Mouse (Mus musculus): ENCODE results near the gene Gpr27. TPM values are rescaled to one million over a fixed set of nuclear protein-coding genes. Genes with fewer than 3 reads are reported as not detected.

Gpr27 gene
- 23.6 and 24.4 TPM in 2 replicates for polyA plus RNA-seq (2014; fragmentation: Nextera tagmentation; extraction: Ambion mirVana)

DNA sequence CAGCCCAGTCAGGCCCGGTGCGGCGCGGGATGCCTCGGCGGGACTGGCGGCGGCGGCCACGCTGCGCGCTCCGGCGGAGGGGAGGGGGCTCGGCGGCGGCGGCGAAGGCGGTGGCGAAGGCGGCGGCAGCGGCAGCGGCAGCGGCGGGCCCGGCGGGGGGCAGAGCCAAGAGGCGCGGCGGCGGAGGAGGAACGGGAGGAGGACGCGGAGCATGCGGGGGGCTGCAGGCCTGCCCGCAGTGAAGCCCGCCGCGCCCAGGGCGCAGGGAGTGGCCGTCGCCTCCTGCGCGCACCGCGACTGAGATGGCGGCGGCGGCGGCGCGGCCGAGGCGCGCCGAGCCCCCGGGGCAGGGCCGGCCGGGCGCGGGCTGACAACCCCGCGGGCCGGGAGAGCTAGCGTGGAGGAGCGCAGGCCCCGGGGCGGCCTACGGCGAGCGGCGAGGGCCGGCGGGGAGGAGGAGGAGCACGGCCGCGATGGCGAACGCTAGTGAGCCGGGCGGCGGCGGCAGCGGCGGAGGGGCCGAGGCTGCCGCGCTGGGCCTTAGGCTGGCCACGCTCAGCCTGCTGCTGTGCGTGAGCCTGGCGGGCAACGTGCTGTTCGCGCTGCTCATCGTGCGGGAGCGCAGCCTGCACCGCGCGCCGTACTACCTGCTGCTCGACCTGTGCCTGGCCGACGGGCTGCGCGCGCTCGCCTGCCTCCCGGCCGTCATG, at the start of gene Gpr27:
Gpr27 (plus strand) TSS at position 474 of the 710 bp plus-strand sequence.
- H3K4me2 ChIP-seq (ENCODE audit: low read length): peak within 1 kb of the TSS; percentile 86
- peak within 1 kb of the TSS; percentile 82 for H3K9ac ChIP-seq (replicated peaks; ENCODE audit: low read length)
- peak; percentile 77 for DNase-seq
- H3K27ac ChIP-seq (replicated peaks; ENCODE audit: low read depth, low read length): peak within 1 kb of the TSS; percentile 92
- peak within 1 kb of the TSS; percentile 65 for H3K4me3 ChIP-seq (replicated peaks; ENCODE audit: low read depth, low read length)
- no peaks in the 10 kb centered on the region for H3K9me3 ChIP-seq (ENCODE audit: control insufficient read depth, low read length)
- under 1% methylated on average over 92 of the region's 112 CpGs for WGBS
- ATAC-seq (ENCODE audit: low FRiP score, low TSS enrichment): peak; percentile 79
- H3K4me1 ChIP-seq (ENCODE audit: control insufficient read depth, insufficient read depth, low read length): peaks cover 12% of the 10 kb centered on the region; the same call in 1 of the 2 replicates
- no peaks in the 10 kb centered on the region for H3K36me3 ChIP-seq (ENCODE audit: control insufficient read depth, insufficient read depth, low read length)
- peaks cover 23% of the 10 kb centered on the region; the same call in 1 of the 2 replicates for H3K27me3 ChIP-seq (ENCODE audit: control insufficient read depth, insufficient read depth, low read length)

DNA sequence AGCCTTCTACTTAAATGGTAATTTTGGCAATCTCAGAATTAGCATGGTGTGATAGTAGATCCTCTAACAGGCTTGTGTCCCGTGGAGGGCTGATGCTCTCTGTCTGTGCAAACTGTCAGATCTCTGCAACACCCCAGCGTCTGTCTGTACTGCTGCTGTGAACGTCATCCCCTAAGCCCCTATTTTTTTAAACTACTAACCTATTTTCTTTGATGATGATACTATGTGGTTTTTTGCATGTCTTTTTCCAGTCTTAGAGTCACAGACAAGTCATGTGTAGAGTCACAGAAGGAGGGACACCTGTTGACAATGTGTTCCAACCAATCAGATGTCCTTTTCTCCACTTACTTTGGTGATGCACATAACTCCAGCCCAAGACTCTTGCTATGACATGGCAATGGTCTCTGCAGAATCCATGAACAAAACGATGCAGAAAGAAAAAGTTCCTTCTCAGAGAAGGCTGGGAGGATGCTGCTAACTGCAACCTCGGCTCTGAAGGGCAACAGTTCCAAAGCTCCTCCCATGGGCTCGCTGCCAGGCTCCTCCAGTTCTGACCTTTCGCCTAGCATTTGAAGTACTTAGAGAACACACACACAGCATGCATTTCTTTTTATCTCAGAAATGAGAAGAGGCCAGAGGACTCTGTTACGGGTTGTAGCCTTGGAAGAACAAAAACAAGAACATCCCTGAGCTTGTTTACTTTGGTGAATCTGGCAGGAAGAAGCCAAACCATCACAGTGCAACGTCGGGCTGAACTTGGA, 48.9 kb upstream of the Gpr27 start:
- no peaks in the 10 kb centered on the region for H3K27me3 ChIP-seq (ENCODE audit: control insufficient read depth, insufficient read depth, low read length)
- peaks cover 4% of the 10 kb centered on the region; the same call in 1 of the 2 replicates for H3K36me3 ChIP-seq (ENCODE audit: control insufficient read depth, insufficient read depth, low read length)
- no peak for DNase-seq
- 72% methylated on average over 10 of the region's 10 CpGs for WGBS
- no peak overlapping the region for H3K4me3 ChIP-seq (replicated peaks; ENCODE audit: low read depth, low read length)
- ATAC-seq (ENCODE audit: low FRiP score, low TSS enrichment): no peak
- H3K27ac ChIP-seq (replicated peaks; ENCODE audit: low read depth, low read length): no peak overlapping the region
- H3K4me2 ChIP-seq (ENCODE audit: low read length): no peak overlapping the region
- H3K9me3 ChIP-seq (ENCODE audit: control insufficient read depth, low read length): no peaks in the 10 kb centered on the region
- H3K4me1 ChIP-seq (ENCODE audit: control insufficient read depth, insufficient read depth, low read length): no peaks in the 10 kb centered on the region
- H3K9ac ChIP-seq (replicated peaks; ENCODE audit: low read length): no peak overlapping the region

DNA sequence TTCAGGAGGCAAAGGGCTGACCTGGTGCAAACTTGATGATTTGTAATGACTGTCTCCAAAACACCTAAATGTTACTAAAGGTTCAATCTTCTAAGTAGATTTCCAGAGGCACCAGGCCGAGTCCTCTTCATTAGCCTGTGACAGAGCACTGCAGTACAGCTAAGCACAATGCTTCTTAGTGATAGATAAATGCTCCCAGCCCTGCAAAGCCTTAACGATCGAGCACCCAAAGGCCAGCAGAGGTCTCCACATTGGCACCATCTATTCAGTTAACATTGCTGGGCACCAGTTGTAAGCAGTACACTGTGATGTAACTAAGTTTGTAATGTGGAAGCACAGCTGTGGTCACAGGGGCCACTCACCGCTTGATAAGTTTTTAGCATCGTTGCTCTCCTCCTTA, 48.1 kb upstream of the Gpr27 start:
- Histone ChIP-seq H3K27ac (replicated peaks; ENCODE audit: low read depth, low read length) (no peak overlapping the region), H3K27me3 (ENCODE audit: control insufficient read depth, insufficient read depth, low read length) (no peaks in the 10 kb centered on the region), H3K4me2 (ENCODE audit: low read length) (no peak overlapping the region), H3K4me1 (ENCODE audit: control insufficient read depth, insufficient read depth, low read length) (no peaks in the 10 kb centered on the region), H3K36me3 (ENCODE audit: control insufficient read depth, insufficient read depth, low read length) (peaks cover 4% of the 10 kb centered on the region; the same call in 1 of the 2 replicates), H3K9ac (replicated peaks; ENCODE audit: low read length) (no peak overlapping the region), H3K4me3 (replicated peaks; ENCODE audit: low read depth, low read length) (no peak overlapping the region), H3K9me3 (ENCODE audit: control insufficient read depth, low read length) (no peaks in the 10 kb centered on the region)
- no peak for ATAC-seq (ENCODE audit: low FRiP score, low TSS enrichment)
- WGBS: 89% methylated on average over 5 of the region's 5 CpGs
- DNase-seq: no peak

DNA sequence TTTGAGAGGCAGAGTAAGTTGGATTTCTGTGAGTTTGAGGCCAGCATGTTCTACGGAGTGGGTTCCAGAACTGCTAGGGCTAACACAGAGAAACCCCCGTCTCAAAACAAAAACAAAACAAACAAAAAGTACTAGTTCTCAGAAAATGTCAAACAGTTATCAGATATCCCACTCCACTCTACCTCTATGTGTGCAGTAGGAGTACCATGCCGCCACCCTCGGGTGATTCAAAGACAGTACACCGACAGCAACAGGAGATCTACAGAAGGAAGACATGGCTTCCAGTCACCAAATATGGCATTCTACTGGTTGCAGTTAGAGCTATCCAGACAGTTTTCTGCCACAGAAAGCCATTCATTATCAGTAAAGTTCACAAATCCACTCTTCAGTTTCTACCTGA, 47.6 kb upstream of the Gpr27 start:
- no peak for DNase-seq
- WGBS: 93% methylated on average over 5 of the region's 5 CpGs
- Histone ChIP-seq H3K9me3 (ENCODE audit: control insufficient read depth, low read length) (no peaks in the 10 kb centered on the region), H3K27me3 (ENCODE audit: control insufficient read depth, insufficient read depth, low read length) (no peaks in the 10 kb centered on the region), H3K4me2 (ENCODE audit: low read length) (no peak overlapping the region), H3K9ac (replicated peaks; ENCODE audit: low read length) (no peak overlapping the region), H3K4me1 (ENCODE audit: control insufficient read depth, insufficient read depth, low read length) (no peaks in the 10 kb centered on the region), H3K27ac (replicated peaks; ENCODE audit: low read depth, low read length) (no peak overlapping the region), H3K36me3 (ENCODE audit: control insufficient read depth, insufficient read depth, low read length) (no peaks in the 10 kb centered on the region), H3K4me3 (replicated peaks; ENCODE audit: low read depth, low read length) (no peak overlapping the region)
- ATAC-seq (ENCODE audit: low FRiP score, low TSS enrichment): no peak

DNA sequence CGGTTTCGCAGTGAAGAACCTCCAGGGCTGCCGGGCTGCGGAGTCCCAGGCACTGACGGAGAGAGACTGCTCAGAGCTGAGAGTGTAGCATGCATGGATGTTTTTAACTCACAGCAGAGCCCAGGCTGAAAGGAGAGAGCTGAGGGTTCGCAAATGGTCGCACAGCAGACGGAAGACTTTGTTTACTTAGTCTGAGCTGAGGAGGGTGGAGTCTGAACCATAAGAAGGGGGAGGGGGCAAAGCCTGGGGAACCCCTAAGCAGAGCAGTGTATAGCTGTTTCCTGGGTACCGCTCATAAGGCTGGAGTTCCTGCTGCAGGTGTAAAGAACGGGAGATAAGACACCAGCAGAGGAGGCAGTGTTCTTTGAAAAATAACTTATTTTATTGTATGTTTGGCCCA, 46.1 kb upstream of the Gpr27 start:
- H3K36me3 ChIP-seq (ENCODE audit: control insufficient read depth, insufficient read depth, low read length): no peaks in the 10 kb centered on the region
- no peak for ATAC-seq (ENCODE audit: low FRiP score, low TSS enrichment)
- H3K27me3 ChIP-seq (ENCODE audit: control insufficient read depth, insufficient read depth, low read length): no peaks in the 10 kb centered on the region
- H3K4me2 ChIP-seq (ENCODE audit: low read length): no peak overlapping the region
- no peak for DNase-seq
- H3K4me3 ChIP-seq (replicated peaks; ENCODE audit: low read depth, low read length): no peak overlapping the region
- no peaks in the 10 kb centered on the region for H3K9me3 ChIP-seq (ENCODE audit: control insufficient read depth, low read length)
- no peak overlapping the region for H3K27ac ChIP-seq (replicated peaks; ENCODE audit: low read depth, low read length)
- WGBS: 72% methylated on average over 10 of the region's 10 CpGs
- H3K9ac ChIP-seq (replicated peaks; ENCODE audit: low read length): no peak overlapping the region
- no peaks in the 10 kb centered on the region for H3K4me1 ChIP-seq (ENCODE audit: control insufficient read depth, insufficient read depth, low read length)

DNA sequence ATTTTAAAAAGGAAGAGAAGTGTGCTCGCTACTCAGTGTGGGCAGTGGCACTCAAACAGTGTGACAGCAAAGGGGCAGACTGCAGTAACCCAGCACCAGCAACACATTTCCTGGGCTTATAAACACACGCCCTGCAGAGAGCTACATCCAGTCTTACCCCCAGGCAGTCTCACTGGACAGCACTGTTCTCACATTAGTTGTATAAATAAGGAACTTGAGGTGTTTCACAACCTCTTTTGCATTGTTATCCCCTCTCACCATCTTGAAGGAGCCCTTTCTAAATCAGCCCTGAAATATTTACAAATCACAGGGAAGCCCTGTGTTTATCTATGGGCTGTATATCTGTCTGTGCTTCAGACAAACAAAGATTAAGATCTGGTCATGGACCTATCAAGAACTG, 43.2 kb upstream of the Gpr27 start:
- Histone ChIP-seq H3K4me2 (ENCODE audit: low read length) (no peak overlapping the region), H3K27ac (replicated peaks; ENCODE audit: low read depth, low read length) (no peak overlapping the region), H3K9ac (replicated peaks; ENCODE audit: low read length) (no peak overlapping the region), H3K4me3 (replicated peaks; ENCODE audit: low read depth, low read length) (no peak overlapping the region), H3K9me3 (ENCODE audit: control insufficient read depth, low read length) (no peaks in the 10 kb centered on the region), H3K27me3 (ENCODE audit: control insufficient read depth, insufficient read depth, low read length) (no peaks in the 10 kb centered on the region), H3K4me1 (ENCODE audit: control insufficient read depth, insufficient read depth, low read length) (0 out of 2 replicates have a peak, but pooled peaks cover 3% of the 10 kb centered on the region), H3K36me3 (ENCODE audit: control insufficient read depth, insufficient read depth, low read length) (no peaks in the 10 kb centered on the region)
- 62% methylated on average over 2 of the region's 2 CpGs for WGBS
- DNase-seq: no peak
- no peak for ATAC-seq (ENCODE audit: low FRiP score, low TSS enrichment)

DNA sequence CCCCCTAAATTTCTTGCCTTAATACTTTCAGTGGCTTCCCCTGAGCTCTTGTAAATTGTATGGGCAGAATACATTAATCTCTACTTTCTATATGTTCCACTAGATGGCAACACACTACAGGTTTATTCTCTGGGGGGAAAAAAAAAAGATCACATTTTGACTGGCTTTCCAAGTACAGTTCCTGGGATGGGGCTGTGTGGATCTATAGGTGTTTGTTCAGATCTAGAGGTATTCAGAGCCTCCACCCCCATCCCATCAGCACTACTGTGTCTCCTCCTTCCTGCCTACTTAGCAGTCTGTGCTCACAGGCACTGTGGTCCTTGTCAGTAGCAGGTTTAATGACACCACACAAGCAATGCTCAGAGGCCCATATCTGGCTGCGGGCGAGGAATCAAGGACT, 40.1 kb upstream of the Gpr27 start:
- Histone ChIP-seq H3K9me3 (ENCODE audit: control insufficient read depth, low read length) (no peaks in the 10 kb centered on the region), H3K4me3 (replicated peaks; ENCODE audit: low read depth, low read length) (no peak overlapping the region), H3K4me2 (ENCODE audit: low read length) (no peak overlapping the region), H3K9ac (replicated peaks; ENCODE audit: low read length) (no peak overlapping the region), H3K4me1 (ENCODE audit: control insufficient read depth, insufficient read depth, low read length) (peaks cover 7% of the 10 kb centered on the region; the same call in 1 of the 2 replicates), H3K27ac (replicated peaks; ENCODE audit: low read depth, low read length) (no peak overlapping the region), H3K27me3 (ENCODE audit: control insufficient read depth, insufficient read depth, low read length) (no peaks in the 10 kb centered on the region), H3K36me3 (ENCODE audit: control insufficient read depth, insufficient read depth, low read length) (no peaks in the 10 kb centered on the region)
- ATAC-seq (ENCODE audit: low FRiP score, low TSS enrichment): peak; percentile 48; the same call in 1 of the 2 replicates
- peak; percentile 72 for DNase-seq
- 76% methylated on average over 2 of the region's 2 CpGs for WGBS

DNA sequence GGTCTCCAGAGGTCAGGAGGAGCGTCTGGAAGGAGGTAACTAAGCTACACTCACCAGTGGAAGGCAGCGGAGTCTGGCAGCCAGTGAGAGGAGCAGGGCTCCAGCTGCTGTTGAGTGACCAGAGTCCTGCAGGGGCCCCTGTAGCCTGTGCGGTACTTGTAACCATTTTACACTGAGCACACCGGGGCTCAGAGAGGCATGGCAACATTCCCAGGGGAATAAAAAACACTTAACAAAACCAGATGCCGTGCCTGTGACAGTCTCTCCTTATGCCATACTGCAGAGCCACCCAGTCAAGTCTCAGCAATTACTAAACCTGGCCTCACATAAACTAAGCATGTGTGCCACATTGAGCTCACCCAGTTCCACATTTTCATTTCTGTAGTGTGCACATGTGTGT, 38.1 kb upstream of the Gpr27 start:
- Histone ChIP-seq H3K36me3 (ENCODE audit: control insufficient read depth, insufficient read depth, low read length) (no peaks in the 10 kb centered on the region), H3K4me2 (ENCODE audit: low read length) (no peak overlapping the region), H3K9me3 (ENCODE audit: control insufficient read depth, low read length) (no peaks in the 10 kb centered on the region), H3K4me1 (ENCODE audit: control insufficient read depth, insufficient read depth, low read length) (peaks cover 7% of the 10 kb centered on the region; the same call in 1 of the 2 replicates), H3K27ac (replicated peaks; ENCODE audit: low read depth, low read length) (no peak overlapping the region), H3K9ac (replicated peaks; ENCODE audit: low read length) (no peak overlapping the region; the same call in 1 of the 2 replicates), H3K27me3 (ENCODE audit: control insufficient read depth, insufficient read depth, low read length) (no peaks in the 10 kb centered on the region), H3K4me3 (replicated peaks; ENCODE audit: low read depth, low read length) (no peak overlapping the region)
- DNase-seq (no peak), ATAC-seq (ENCODE audit: low FRiP score, low TSS enrichment) (no peak)
- 44% methylated on average over 5 of the region's 5 CpGs for WGBS

Measured in midbrain, embryonic 14.5 days (tissue).